Mouse (Mus musculus) heart, adult 8-10 months (tissue): ENCODE results near the gene Crtc3. TPM values are rescaled to one million over a fixed set of nuclear protein-coding genes. Genes with fewer than 3 reads are reported as not detected.

Experiments
- DNase-seq: peaks from one replicate; pipeline ENCODE4 v3.0.0; 2022; ENCODE audit warnings: low spot score
- total RNA-seq, 4 experiments: library from RNA; stranded (reverse); gene quantifications; 2 replicates each; pipeline ENCODE4 v1.2.4; 2022

Crtc3 gene
- 10 to 100 TPM; 10.7 to 12.1 (median 11.7) TPM for total RNA-seq

GRCm38 (mm10) chr7:80688556-80689220 is at the start of gene Crtc3:
Crtc3 (minus strand) TSS chr7:80688877.
- peak; percentile 61 for DNase-seq

DNA sequence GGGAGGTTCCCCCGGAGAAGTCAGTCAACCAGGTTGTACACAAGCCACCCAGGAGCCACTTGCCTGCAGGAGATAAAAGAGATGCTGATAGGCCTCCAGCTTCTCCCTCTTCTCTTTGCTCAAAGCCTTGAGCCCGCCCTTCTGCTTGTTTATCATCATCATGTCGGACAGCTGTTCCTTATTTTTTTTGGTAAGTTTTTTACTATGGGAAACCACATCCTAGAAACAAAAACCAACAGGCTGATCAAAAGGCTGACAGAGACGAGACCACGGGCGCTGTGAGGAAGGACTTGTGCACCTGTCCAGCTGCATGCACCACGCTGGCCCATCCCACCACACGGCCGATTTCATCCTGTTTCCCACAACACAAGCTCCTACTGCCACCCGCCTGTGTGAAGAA is 47.5 kb upstream of the Crtc3 start:
- no peak for DNase-seq

DNA sequence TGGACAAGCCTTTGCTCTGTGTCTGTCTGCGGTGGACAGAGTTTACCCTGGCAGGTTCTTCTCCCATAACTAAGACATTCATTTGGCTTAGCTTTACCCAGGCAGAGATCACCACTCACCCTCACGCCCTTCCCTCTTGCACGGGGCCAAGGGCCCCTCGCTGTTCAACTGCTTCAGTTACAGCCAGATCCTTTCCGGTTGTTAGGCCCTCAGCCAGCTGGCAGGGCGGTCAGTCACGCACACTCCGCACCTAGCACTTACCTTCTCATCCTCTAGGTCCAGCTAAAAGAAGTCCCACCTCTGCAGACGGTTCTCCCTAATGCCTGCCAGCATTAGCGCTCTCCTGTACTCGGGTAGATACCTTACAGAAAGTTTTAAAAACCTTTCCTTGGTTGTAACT is 44.3 kb upstream of the Crtc3 start:
- DNase-seq = no peak

DNA sequence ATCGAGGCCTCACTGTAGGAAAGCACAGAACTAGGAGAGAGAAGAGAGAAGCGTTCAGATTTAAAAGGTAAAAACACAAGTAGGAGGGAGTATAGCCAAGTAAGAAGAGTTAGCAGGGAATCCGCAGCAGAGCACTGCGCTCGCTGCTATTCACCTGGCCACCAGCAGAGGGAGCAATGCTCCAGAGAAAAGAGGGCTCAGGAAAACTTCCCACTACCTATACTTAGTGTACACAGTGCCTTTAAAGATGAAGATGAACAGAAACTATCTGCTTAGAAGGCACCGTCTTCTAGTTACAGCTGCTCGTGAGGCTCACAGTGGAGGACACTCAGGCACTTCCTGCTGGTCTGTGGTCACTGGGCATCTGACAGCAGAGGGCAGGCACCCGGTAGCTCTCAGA is 41.0 kb upstream of the Crtc3 start:
- peak; percentile 64 for DNase-seq

GRCm38 (mm10) chr7:80721041-80721440 is 32.4 kb upstream of the Crtc3 start:
- DNase-seq = no peak

- DNase-seq = no peak
Observed at GRCm38 (mm10) chr7:80719582-80719981, 30.9 kb upstream of the Crtc3 start.

DNA sequence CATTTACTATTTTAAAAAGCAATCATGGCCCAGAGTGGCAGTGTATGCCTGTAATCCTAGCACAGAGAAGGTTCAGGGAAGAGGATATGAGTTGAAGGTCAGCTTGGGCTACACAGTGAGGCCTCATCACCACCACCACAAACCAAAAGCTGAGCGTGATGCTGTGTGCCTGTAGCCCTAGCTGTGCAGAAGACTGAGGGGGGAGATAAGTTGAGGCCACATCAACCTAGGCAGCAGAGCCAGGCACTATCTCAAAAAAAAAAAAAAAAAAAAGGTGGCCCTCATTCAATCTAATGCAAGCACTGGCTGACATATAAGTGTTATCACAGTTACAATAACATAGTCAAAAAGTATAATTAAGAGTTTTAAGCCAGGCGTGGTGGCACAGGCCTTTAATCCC is 30.4 kb upstream of the Crtc3 start:
- no peak for DNase-seq

DNA sequence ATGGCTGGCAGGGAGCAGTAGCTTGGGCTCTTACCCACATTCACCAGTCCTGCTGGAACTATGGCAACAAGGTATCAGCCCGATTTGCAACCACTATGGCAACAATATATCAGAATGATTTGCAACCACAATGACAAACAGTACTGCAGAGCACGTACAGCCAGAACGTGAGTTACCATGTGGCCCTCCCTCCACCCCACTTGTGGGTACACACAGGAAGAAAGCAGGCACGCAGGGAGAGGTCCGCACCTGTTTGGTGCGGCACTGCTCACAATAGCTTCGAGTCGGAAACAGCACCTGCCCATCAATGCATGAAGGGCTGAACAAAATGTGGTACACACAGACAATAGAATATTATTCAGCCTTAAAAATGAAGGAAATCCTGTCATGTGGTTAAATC is 29.8 kb upstream of the Crtc3 start:
- DNase-seq = no peak

- no peak for DNase-seq
Observed at GRCm38 (mm10) chr7:80716758-80717157, 28.1 kb upstream of the Crtc3 start.

- no peak for DNase-seq
Observed at GRCm38 (mm10) chr7:80715306-80715705, 26.6 kb upstream of the Crtc3 start.

- DNase-seq = no peak
Observed at GRCm38 (mm10) chr7:80711496-80711895, 22.8 kb upstream of the Crtc3 start.

DNA sequence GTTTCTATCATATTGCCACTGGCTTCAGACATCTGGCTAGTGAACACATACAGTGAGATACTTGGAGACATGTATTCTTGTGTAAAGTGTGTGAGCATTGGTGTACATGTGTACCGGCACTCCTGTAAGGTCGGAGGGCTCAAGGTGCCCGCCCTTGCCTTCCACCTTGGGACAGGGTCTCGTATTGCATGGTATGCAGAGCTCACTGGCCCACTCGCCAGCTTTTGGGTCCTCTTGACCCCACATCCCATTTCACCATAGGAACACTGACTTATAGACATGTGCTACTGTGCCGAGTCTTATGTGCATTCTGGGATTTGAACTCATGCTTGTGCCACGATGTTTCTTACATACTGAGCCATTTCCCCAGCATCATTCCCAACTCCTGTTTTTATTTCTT is 21.7 kb upstream of the Crtc3 start:
- DNase-seq = no peak

- no peak for DNase-seq
Observed at GRCm38 (mm10) chr7:80704066-80704465, 15.4 kb upstream of the Crtc3 start.

- DNase-seq = no peak
Observed at GRCm38 (mm10) chr7:80702510-80702909, 13.8 kb upstream of the Crtc3 start.

DNA sequence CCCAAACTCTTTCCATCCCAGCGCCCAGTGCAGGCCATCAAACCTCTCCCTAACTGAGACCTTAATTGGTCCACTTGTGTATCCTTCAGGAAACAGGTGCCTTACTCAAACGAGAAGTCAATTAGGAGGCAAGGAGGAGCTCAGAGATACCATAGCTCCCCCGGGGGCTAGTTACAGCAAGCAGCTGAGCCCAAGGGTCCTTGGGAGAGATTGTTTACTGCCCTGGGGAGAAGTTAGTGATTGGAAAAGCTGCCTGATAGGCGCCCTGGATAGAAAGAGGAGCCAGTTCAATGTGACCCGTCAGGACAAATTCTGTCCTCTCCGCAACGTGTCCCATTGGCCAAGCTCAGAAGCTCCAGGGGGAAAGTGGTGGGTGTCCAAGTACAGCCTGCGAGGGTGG is 11.0 kb upstream of the Crtc3 start:
- DNase-seq = no peak

- no peak for DNase-seq
Observed at GRCm38 (mm10) chr7:80698940-80699339, 10.3 kb upstream of the Crtc3 start.

DNA sequence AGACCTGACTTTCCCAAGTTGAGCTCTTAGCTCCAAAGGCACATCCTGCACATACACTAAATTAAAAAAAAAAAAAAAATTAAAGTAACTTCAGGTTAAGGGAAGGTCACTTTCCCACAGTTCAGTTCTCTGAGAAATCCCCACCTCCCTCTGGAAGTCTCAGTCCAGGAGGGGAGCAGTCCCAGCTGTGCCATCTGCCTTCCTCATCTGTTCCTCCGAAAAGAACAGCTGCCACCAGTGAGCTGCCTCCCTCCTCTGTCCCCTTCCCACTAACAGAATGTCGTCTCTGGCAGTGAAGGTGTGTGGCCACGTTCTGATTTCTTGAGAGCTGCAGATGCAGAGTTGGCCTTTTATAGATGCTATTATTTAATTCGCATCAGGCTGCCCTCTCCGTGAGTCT is 9.2 kb upstream of the Crtc3 start:
- DNase-seq = no peak

DNA sequence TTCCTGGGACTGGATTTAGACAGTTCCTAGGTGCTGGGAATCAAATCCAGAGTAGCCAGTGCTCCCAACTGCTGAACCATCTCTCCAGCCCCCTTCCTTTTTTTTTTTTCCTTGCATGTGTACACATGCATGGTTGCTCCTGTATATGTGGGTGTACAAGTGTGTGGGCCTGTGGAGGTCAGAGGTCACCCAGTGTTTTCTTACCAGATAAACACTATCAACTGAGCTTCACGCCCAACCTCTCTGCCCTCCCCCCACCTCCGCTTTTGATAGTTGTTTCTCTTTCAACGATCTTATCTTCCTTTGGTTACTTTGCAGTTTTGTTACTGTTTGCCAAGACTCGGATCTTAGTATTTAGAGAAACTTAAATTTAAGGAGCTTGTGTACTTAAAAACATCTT is 8.2 kb upstream of the Crtc3 start:
- no peak for DNase-seq

GRCm38 (mm10) chr7:80696334-80696733 is 7.7 kb upstream of the Crtc3 start:
- no peak for DNase-seq

- DNase-seq = no peak
Observed at GRCm38 (mm10) chr7:80692472-80692871, 3.8 kb upstream of the Crtc3 start.

- DNase-seq = no peak
Observed at GRCm38 (mm10) chr7:80691131-80691530, 2.5 kb upstream of the Crtc3 start.

DNA sequence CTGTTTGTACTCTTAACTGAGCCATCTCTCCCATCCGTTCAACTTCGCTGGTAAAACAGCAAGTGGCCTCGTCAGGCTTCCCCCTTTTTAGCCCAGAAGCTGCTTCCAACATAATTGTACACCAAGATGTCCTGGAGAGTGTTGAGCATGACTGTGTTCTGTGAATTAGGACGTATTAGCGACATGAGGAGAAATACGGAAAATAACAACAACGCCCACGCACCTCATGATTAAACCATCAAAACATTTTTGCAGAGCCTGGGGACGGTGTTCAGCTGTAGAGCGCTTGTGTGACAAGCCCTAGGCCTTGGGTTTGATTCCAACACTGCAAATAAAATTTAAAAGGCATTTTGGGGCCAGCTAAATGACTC is 529 bp upstream of the Crtc3 start:
- DNase-seq = peak; percentile 45

DNA sequence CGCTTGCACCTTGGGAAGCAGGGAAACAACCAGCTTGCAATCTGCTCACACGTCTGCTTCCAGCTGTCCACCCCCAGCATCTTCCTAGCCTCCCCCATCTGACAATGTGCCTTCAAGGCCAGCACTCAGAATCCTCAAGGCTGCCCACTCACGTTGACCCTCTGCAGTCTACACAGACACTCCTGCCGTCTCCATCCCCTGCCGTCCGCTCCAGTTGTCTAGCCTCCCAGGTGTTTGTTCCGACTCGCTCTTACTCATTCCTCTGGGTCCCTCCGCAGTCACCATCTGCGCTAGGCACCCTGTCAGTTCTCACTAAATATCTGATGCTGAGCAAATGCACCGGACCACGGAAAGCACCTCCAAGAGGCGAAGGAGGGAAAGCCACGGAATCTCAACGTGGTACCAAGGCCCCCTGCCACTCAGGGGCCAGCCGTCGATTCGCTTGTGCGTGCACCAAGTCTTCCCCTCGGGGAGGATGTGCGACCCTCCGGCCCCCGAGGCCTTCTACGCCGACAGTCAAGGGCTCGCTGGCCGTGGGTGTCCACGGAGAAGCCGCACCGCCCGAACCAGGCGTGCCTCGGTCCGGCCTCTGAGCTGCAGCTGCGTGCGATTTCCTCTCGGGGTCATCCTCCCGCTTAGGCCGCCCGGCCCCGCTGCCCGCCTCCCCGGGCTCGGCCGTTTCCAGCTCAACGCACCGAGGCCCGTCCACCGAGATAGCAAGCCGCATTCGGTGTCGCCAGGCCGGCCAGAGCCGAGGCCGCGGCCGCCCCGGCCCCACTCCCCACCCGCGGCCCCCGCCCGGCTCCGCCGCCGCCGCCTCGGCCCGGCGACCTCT is 739 bp downstream of the Crtc3 start:
- peak; percentile 30 for DNase-seq
